ENCODE assay signal across 16 mouse cellular contexts in the genomic region with DNA sequence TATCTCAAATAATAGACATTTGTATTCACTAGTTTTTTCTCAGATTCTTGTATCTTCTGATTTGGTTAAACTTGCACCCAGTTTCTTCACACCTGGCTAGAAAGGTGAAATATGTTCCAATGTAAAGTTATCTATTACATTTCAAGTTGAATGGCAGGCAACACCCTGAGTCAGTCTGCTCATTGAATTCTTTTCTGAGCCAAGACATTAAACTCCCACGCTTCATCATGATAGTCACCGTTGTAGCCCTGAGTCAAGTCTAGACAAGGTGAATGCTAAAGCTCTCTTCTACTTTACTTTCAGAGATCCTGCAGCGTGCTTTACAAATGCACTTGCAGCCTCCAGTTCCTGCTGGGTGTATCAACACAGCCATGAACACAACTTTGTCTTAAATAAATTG.
"Had no signal": no experiment of that assay in that cellular context is flagged by ENCODE, and none has a peak within 500 bp of the region (broad histone marks: within the 10 kb centered on the region; RNA-seq: fewer than 3 reads in every experiment).

No protein-coding gene starts in this region.

- DNase-seq: heart, postnatal 10 days; heart, postnatal 14 days; heart, postnatal 36 days; heart, postnatal 4 days; kidney, adult 11 months; kidney, adult 18-20 months; kidney, adult 2 months; kidney, adult 8-10 months; kidney, adult 9 months; kidney, postnatal 10 days; kidney, postnatal 14 days; kidney, postnatal 25 days; kidney, postnatal 36 days; kidney, postnatal 4 days; layer of hippocampus, adult 9-11 months; layer of hippocampus, postnatal 36 days had no signal
